Comparison of ENCODE assay signal across 18 mouse cellular contexts in genomic region chr14:44094445-44094844, GRCm38 (mm10). TPM values are rescaled to one million over a fixed set of nuclear protein-coding genes. Genes with fewer than 3 reads are reported as not detected.
A peak's percentile ranks its signal among the peaks of the same experiment; 100 is the strongest.
DNase-seq lines count a peak whose midpoint lies in the region; ATAC-seq and TF ChIP-seq lines count a peak whose summit lies in the region.
"Not testable (repeated sequence)": the region's sequence is repeated elsewhere in the genome, so short reads cannot be mapped to it uniquely, and the experiment has no call there.
"Had no signal": no experiment of that assay in that cellular context is flagged by ENCODE, and none has a peak within 500 bp of the region (broad histone marks: within the 10 kb centered on the region; RNA-seq: fewer than 3 reads in every experiment).

No protein-coding gene starts in this region.

- not testable (repeated sequence) for H3K27me3 ChIP-seq in kidney, embryonic 15.5 days; kidney, postnatal 0 days (ENCODE audit: insufficient read depth, low read length)

- ATAC-seq in kidney, embryonic 15.5 days (replicated peaks; ENCODE audit: low FRiP score), result 0 out of 2 replicates have a peak, but pooled peaks have one; percentile 36
- ATAC-seq in kidney, postnatal 0 days (replicated peaks; ENCODE audit: low FRiP score, low read depth), result not testable (repeated sequence)

- H3K9ac ChIP-seq in kidney, embryonic 15.5 days; kidney, postnatal 0 days (ENCODE audit: low read depth, low read length): not testable (repeated sequence)

- 12% methylated on average over 5 of the region's 5 CpGs for WGBS in kidney, embryonic 15.5 days
- 9% methylated on average over 5 of the region's 5 CpGs for WGBS in kidney, postnatal 0 days

- not testable (repeated sequence) for H3K4me2 ChIP-seq in kidney, embryonic 15.5 days; kidney, postnatal 0 days (ENCODE audit: low read length)

- not testable (repeated sequence) for H3K4me3 ChIP-seq in kidney, embryonic 15.5 days (replicated peaks); kidney, postnatal 0 days (replicated peaks; ENCODE audit: low read depth, low read length)

- not testable (repeated sequence) for H3K9me3 ChIP-seq in kidney, embryonic 15.5 days (replicated peaks); kidney, postnatal 0 days (replicated peaks; ENCODE audit: low read length)

- H3K36me3 ChIP-seq in kidney, embryonic 15.5 days; kidney, postnatal 0 days (ENCODE audit: insufficient read depth, low read length): not testable (repeated sequence)

- peak; percentile 7 for DNase-seq in embryo, embryonic 10 days (ENCODE audit: low spot score)
- DNase-seq in kidney, adult 18-20 months, result peak; percentile 3
- peak; percentile 9 for DNase-seq in kidney, postnatal 0 days (ENCODE audit: low spot score)
- peak; percentile 44 for DNase-seq in yolk sac, embryonic 10.5 days (ENCODE audit: low spot score)

- not testable (repeated sequence) for TF ChIP-seq CTCF in kidney, postnatal 0 days (IDR thresholded peaks at IDR 0.05; ENCODE audit: low read depth)

- H3K27ac ChIP-seq in kidney, embryonic 15.5 days; kidney, postnatal 0 days: not testable (repeated sequence)

- not testable (repeated sequence) for H3K4me1 ChIP-seq in kidney, embryonic 15.5 days; kidney, postnatal 0 days (replicated peaks; ENCODE audit: insufficient read depth, low read length)

RNA-seq across cellular contexts. Expression of gene Ear2, which starts 8.0 kb away (rescaled TPM):
- polyA plus RNA-seq in kidney, embryonic 15.5 days (2015; fragmentation: Nextera tagmentation; extraction: Ambion mirVana), result 0.32 and 0.83 TPM in 2 replicates
- 0.28 and 0.40 TPM in 2 replicates for polyA plus RNA-seq in kidney, postnatal 0 days (2015; fragmentation: Nextera tagmentation; extraction: Ambion mirVana)
- polyA plus RNA-seq: embryonic facial prominence, embryonic 10.5 days; embryonic facial prominence, embryonic 12.5 days; embryonic facial prominence, embryonic 14.5 days; forebrain, embryonic 11.5 days; forebrain, embryonic 13.5 days; forebrain, embryonic 15.5 days; forebrain, postnatal 0 days; G1E; Patski had no signal

RNA-seq across cellular contexts. Expression of gene Gm3327, which starts 29.2 kb away (rescaled TPM):
- polyA plus RNA-seq in kidney, embryonic 15.5 days (2015; fragmentation: Nextera tagmentation; extraction: Ambion mirVana), result not detected in 2 replicates
- not detected in 2 replicates for polyA plus RNA-seq in kidney, postnatal 0 days (2015; fragmentation: Nextera tagmentation; extraction: Ambion mirVana)
- polyA plus RNA-seq: activated CD4-positive, CD25-positive, alpha-beta regulatory T cell, adult 4 months; CD4-positive, CD25-positive, alpha-beta regulatory T cell, adult 4 months; cerebellum, adult 2 months; cortical plate, adult 2 months; embryonic facial prominence, embryonic 10.5 days; embryonic facial prominence, embryonic 12.5 days; embryonic facial prominence, embryonic 14.5 days; forebrain, embryonic 11.5 days; forebrain, embryonic 13.5 days; forebrain, embryonic 15.5 days; forebrain, postnatal 0 days; G1E; Patski had no signal
